Mouse (Mus musculus) neutrophil, adult 65 days (primary cell): ENCODE measurements around the gene Trip13. TPM values are rescaled to one million over a fixed set of nuclear protein-coding genes. Genes with fewer than 3 reads are reported as not detected.

ENCODE experiments used
- total RNA-seq: library from RNA; stranded (reverse); gene quantifications from 2 replicates; pipeline ENCODE4 v1.2.4, GENCODE M21; 2023

Gene Trip13
- 5.9 and 7.1 TPM in 2 replicates for total RNA-seq

DNA sequence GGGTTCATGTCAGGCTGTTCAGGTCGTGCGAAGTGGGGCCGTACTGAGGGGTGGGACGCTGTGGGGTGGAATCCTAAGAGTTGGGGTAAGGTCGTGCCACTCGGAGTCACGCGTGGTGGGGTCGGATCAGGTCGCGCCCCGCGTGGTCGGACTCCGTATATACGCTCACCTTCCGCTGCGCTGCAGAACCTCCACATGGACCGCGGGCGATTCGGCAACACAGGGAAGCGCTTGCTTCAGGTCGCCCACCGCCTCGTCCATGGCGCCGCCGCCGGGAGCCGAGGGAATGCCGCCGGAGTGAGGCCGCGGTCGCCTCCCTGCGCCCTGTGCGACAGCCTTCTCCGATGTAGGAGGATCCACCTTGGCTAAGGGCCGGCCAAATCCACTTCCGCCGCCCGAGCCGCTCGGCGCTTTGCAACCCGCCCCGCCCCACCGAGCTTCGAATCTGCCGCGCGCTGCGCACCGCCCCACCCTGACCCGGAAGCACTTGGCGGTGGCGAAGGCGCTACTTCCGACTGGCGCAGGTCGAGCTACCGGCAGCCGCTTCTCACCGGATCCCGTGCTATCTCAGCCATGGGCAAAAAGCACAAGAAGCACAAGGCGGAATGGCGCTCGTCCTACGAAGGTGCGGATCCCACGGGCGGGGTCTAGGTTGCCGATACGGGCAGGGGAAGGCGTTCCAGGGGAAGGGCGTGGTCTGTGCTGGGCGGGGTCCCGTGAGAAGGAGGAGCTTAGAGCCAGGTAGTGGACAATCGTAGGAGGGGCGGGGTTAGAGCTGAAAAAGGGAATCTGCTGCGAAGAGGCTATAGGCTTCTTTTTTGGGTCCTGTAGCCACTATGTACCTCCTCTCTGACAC, at the start of gene Trip13, which contains the start of gene Brd9:
Gene Trip13, minus strand, starts transcription at position 464 of the 856 bp plus-strand sequence.
Gene Brd9, plus strand, starts transcription at position 491 of the 856 bp plus-strand sequence.

DNA sequence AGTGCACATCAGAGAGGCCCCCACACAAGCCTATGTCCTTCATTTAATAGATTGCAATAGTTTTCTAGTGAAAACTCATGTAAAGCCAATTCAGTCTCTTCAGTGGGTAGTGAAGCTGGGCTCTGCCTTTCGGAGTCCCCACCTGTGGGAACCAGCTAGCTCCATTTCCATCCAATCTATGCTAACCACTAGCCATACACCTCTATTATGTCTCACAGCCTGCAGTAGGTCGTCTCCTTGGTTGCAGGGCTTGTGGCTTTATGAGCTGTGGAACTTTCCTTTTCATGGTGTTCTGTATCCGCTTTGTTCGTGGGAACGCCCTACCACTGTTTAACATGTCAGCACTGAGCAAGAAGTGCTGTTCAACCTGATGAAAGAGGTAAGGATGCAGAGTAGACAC, 26.0 kb upstream of the Trip13 start, which contains the start of gene Zdhhc11:
Gene Zdhhc11, plus strand, starts transcription at position 301 of the 400 bp plus-strand sequence.

Other genes with a start within 250 kb of the Trip13 start
- gene Slc6a19, start 232.9 kb downstream of the Trip13 start, total RNA-seq: 0.09 TPM in 1 of 2 replicates, not detected in the other
- gene Slc12a7, start 204.7 kb downstream of the Trip13 start, total RNA-seq: 2.5 and 2.8 TPM in 2 replicates
- gene Nkd2, start 90.2 kb downstream of the Trip13 start, total RNA-seq: not detected in 2 replicates
- gene Brd9, start within 50 bp of the Trip13 start, total RNA-seq: 67.7 and 86.0 TPM in 2 replicates
- gene Zdhhc11, start 26.1 kb upstream of the Trip13 start, total RNA-seq: not detected in 2 replicates
- gene Tppp, start 71.6 kb upstream of the Trip13 start, total RNA-seq: 2.3 TPM in 2 replicates
- 7.4 and 12.4 TPM in 2 replicates for gene Cep72, start 124.5 kb upstream of the Trip13 start, total RNA-seq
- not detected in 2 replicates for gene Slc9a3, start 183.7 kb upstream of the Trip13 start, total RNA-seq